Mouse (Mus musculus): ENCODE data around the gene Rgs9bp.
A peak's percentile ranks its signal among the peaks of the same experiment; 100 is the strongest.
"Not testable (repeated sequence)": the region's sequence is repeated elsewhere in the genome, so short reads cannot be mapped to it uniquely, and the experiment has no call there.

The Rgs9bp gene

GRCm38 (mm10) chr7:35583476-35584025 is 1.8 kb downstream of the Rgs9bp start:
- peak; percentile 37 for DNase-seq (ENCODE audit: low spot score)

GRCm38 (mm10) chr7:35582719-35583118 is 2.7 kb downstream of the Rgs9bp start:
- no peak for DNase-seq (ENCODE audit: low spot score)

GRCm38 (mm10) chr7:35579849-35580248 is 5.5 kb downstream of the Rgs9bp start:
- DNase-seq (ENCODE audit: low spot score) = no peak

- DNase-seq (ENCODE audit: low spot score) = not testable (repeated sequence)
Observed at GRCm38 (mm10) chr7:35570883-35571282, 14.5 kb downstream of the Rgs9bp start.

GRCm38 (mm10) chr7:35569724-35570123 is 15.7 kb downstream of the Rgs9bp start:
- DNase-seq (ENCODE audit: low spot score) = not testable (repeated sequence)

GRCm38 (mm10) chr7:35565965-35566364 is 19.4 kb downstream of the Rgs9bp start:
- DNase-seq (ENCODE audit: low spot score) = not testable (repeated sequence)

- not testable (repeated sequence) for DNase-seq (ENCODE audit: low spot score)
Observed at GRCm38 (mm10) chr7:35564872-35565271, 20.5 kb downstream of the Rgs9bp start.

- DNase-seq (ENCODE audit: low spot score) = no peak
Observed at GRCm38 (mm10) chr7:35564067-35564865, 21.1 kb downstream of the Rgs9bp start.

- no peak for DNase-seq (ENCODE audit: low spot score)
Observed at GRCm38 (mm10) chr7:35563071-35563470, 22.3 kb downstream of the Rgs9bp start.

- DNase-seq (ENCODE audit: low spot score) = no peak
Observed at GRCm38 (mm10) chr7:35559838-35560237, 25.5 kb downstream of the Rgs9bp start.

GRCm38 (mm10) chr7:35558681-35559080 is 26.7 kb downstream of the Rgs9bp start:
- no peak for DNase-seq (ENCODE audit: low spot score)

- peak; percentile 47 for DNase-seq (ENCODE audit: low spot score)
Observed at GRCm38 (mm10) chr7:35557577-35557976, 27.8 kb downstream of the Rgs9bp start.

GRCm38 (mm10) chr7:35556905-35557304 is 28.5 kb downstream of the Rgs9bp start:
- no peak for DNase-seq (ENCODE audit: low spot score)

- DNase-seq (ENCODE audit: low spot score) = no peak
Observed at GRCm38 (mm10) chr7:35556205-35556603, 29.2 kb downstream of the Rgs9bp start, which contains the start of gene Nudt19. Gene Nudt19 (minus strand): TSS chr7:35556304.

- peak; percentile 88 for DNase-seq (ENCODE audit: low spot score)
Observed at GRCm38 (mm10) chr7:35555224-35556204, 29.9 kb downstream of the Rgs9bp start.

GRCm38 (mm10) chr7:35554605-35555175 is 30.7 kb downstream of the Rgs9bp start:
- peak; percentile 18 for DNase-seq (ENCODE audit: low spot score)

GRCm38 (mm10) chr7:35553751-35554604 is 31.4 kb downstream of the Rgs9bp start:
- no peak for DNase-seq (ENCODE audit: low spot score)

- peak; percentile 42 for DNase-seq (ENCODE audit: low spot score)
Observed at GRCm38 (mm10) chr7:35545881-35546280, 39.5 kb downstream of the Rgs9bp start.

GRCm38 (mm10) chr7:35537562-35537961 is 47.8 kb downstream of the Rgs9bp start, which contains the start of gene Tdrd12:
Gene Tdrd12 (minus strand): TSS chr7:35537745.
- DNase-seq (ENCODE audit: low spot score) = no peak

- peak; percentile 58 for DNase-seq (ENCODE audit: low spot score)
Observed at GRCm38 (mm10) chr7:35535750-35536512, 49.5 kb downstream of the Rgs9bp start.

Measured in yolk sac, embryonic 10.5 days (tissue).